Mouse (Mus musculus): Measurements from ENCODE around the gene Gdf15.

DNA sequence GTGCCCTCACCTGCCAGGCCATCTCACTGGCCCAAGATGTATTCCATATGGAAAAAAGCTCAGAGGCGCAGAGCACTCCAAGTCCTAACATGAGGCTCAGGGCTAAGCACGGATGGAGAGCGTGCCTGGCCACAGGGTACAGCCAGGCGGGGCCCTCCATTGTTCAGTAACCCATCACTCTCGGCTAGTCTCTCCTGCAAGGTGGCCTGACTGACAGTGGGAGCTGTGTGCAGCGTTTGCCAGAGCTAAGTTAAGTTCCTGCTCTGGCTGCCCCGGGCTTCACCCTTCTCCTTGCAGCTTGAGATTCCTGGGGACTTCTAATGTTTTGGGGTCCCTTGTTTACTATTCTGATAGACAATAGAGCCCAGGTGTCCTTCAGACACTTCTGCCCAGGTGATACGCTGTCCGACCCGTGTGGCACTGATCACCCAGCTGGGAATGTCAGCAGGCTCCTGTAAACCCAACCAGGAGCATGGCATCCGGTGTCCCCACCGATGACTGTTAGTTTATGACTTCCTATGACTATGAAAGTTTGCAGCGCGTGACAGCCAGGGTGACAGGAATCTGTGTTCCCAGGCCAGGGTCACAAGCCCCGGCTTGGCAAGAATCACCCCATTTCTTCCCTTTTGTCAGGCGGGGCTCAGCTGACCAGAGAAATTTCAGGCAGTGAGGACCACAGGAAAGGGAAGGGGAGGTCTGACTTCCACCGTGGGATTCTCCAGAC lies 13.4 kb upstream of the Gdf15 start:
- TF ChIP-seq CTCF (IDR thresholded peaks at IDR 0.05; ENCODE audit: extremely low read depth, insufficient read depth, low read length): no peak
- no peak for TF ChIP-seq POLR2A (IDR thresholded peaks at IDR 0.05; ENCODE audit: extremely low read depth, insufficient read depth, low read length)
